Mouse (Mus musculus): ENCODE data around the gene Cd68. TPM values are rescaled to one million over a fixed set of nuclear protein-coding genes. Genes with fewer than 3 reads are reported as not detected.

Cd68 gene
- polyA plus RNA-seq, 1 experiment from 2014 or later: 20.9 TPM

DNA sequence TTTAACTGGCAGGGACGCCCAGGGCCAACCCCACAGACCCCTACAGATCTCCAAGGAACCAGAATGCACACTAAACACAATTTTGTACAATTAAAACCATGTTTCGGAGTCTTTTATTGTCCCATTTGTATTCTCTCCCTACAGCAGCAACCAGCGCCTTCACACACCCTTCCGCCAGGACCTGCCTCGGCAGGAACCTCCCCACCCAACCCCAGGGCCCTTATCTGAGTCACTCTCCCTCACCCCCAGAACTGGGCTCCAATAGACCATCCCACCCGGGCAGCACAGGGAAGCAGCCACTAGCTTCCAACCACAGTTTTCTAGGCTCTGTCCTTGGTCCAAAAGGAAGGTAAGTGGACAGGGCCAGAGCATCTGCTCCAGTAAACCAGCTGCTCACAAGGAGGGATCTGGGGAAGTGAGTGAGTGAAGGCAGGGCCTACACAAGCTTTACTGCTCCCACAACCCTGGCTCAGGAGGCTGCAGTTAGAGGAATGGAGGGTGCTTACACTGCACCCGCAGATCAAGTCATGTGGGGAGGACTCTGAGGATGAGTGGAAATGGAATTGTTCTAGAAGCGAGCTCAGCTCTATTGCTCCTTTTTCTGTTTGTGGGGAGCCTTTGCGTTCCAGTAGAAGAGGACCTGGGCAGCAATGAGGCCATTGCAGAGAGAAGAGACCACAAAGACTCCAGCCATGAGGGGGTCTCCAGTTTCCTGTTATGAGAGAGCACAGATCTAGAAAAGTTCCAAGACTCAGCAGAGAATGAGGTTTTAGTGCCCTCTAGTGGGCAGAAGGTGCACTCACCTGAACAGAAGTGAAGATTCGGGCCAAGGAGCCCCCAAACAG lies 9.1 kb downstream of the Cd68 start:
- no peak overlapping the region for H3K4me2 ChIP-seq (replicated peaks; ENCODE audit: low read depth)
- H3K4me3 ChIP-seq (ENCODE audit: low read depth, low read length): no peak overlapping the region
- WGBS: 72% methylated on average over 10 of the region's 10 CpGs
- peak; percentile 82 for TF ChIP-seq CTCF (IDR thresholded peaks at IDR 0.05; ENCODE audit: low read depth)
- no peak overlapping the region for H3K9ac ChIP-seq (ENCODE audit: low read depth, low read length)
- no peaks in the 10 kb centered on the region for H3K4me1 ChIP-seq (replicated peaks; ENCODE audit: control insufficient read depth, insufficient read depth, low read length)
- H3K36me3 ChIP-seq (ENCODE audit: control insufficient read depth, insufficient read depth): peaks cover 52% of the 10 kb centered on the region
- no peak for ATAC-seq
- no peaks in the 10 kb centered on the region for H3K9me3 ChIP-seq (ENCODE audit: control insufficient read depth)
- H3K27ac ChIP-seq (ENCODE audit: low read depth, low read length): no peak overlapping the region
- H3K27me3 ChIP-seq (replicated peaks; ENCODE audit: control insufficient read depth, insufficient read depth, low read length): no peaks in the 10 kb centered on the region

- TF ChIP-seq CTCF (IDR thresholded peaks at IDR 0.05; ENCODE audit: low read depth): no peak
- Histone ChIP-seq H3K9ac (ENCODE audit: low read depth, low read length) (no peak overlapping the region), H3K4me1 (replicated peaks; ENCODE audit: control insufficient read depth, insufficient read depth, low read length) (no peaks in the 10 kb centered on the region), H3K36me3 (ENCODE audit: control insufficient read depth, insufficient read depth) (peaks cover 60% of the 10 kb centered on the region), H3K4me3 (ENCODE audit: low read depth, low read length) (no peak overlapping the region), H3K9me3 (ENCODE audit: control insufficient read depth) (no peaks in the 10 kb centered on the region), H3K27ac (ENCODE audit: low read depth, low read length) (no peak overlapping the region), H3K4me2 (replicated peaks; ENCODE audit: low read depth) (no peak overlapping the region), H3K27me3 (replicated peaks; ENCODE audit: control insufficient read depth, insufficient read depth, low read length) (no peaks in the 10 kb centered on the region)
- ATAC-seq: no peak
- 66% methylated on average over 5 of the region's 5 CpGs for WGBS
These were observed 9.9 kb downstream of the Cd68 start for GRCm38 (mm10) chr11:69656065-69656455.

- Histone ChIP-seq H3K4me1 (replicated peaks; ENCODE audit: control insufficient read depth, insufficient read depth, low read length) (no peaks in the 10 kb centered on the region), H3K27ac (ENCODE audit: low read depth, low read length) (no peak within 1 kb of the TSS; the same call in 1 of the 2 replicates), H3K9me3 (ENCODE audit: control insufficient read depth) (no peaks in the 10 kb centered on the region), H3K27me3 (replicated peaks; ENCODE audit: control insufficient read depth, insufficient read depth, low read length) (no peaks in the 10 kb centered on the region), H3K4me3 (ENCODE audit: low read depth, low read length) (no peak within 1 kb of the TSS), H3K4me2 (replicated peaks; ENCODE audit: low read depth) (no peak within 1 kb of the TSS), H3K36me3 (ENCODE audit: control insufficient read depth, insufficient read depth) (peaks cover 66% of the 10 kb centered on the region), H3K9ac (ENCODE audit: low read depth, low read length) (no peak within 1 kb of the TSS)
- 27% methylated on average over 34 of the region's 34 CpGs for WGBS
- peak; percentile 53; the same call in 1 of the 2 replicates for ATAC-seq
- TF ChIP-seq CTCF (IDR thresholded peaks at IDR 0.05; ENCODE audit: low read depth): peak; percentile 87
These were observed 10.5 kb downstream of the Cd68 start, which contains the start of gene Sox15 for GRCm38 (mm10) chr11:69655264-69656064. TSS of gene Sox15 (plus strand) at chr11:69655314.

GRCm38 (mm10) chr11:69654760-69655159 lies 11.2 kb downstream of the Cd68 start:
- no peaks in the 10 kb centered on the region for H3K9me3 ChIP-seq (ENCODE audit: control insufficient read depth)
- no peak for ATAC-seq
- no peak overlapping the region for H3K4me2 ChIP-seq (replicated peaks; ENCODE audit: low read depth)
- H3K27ac ChIP-seq (ENCODE audit: low read depth, low read length): no peak overlapping the region; the same call in 1 of the 2 replicates
- no peak for TF ChIP-seq CTCF (IDR thresholded peaks at IDR 0.05; ENCODE audit: low read depth)
- no peak overlapping the region for H3K9ac ChIP-seq (ENCODE audit: low read depth, low read length)
- no peaks in the 10 kb centered on the region for H3K27me3 ChIP-seq (replicated peaks; ENCODE audit: control insufficient read depth, insufficient read depth, low read length)
- H3K36me3 ChIP-seq (ENCODE audit: control insufficient read depth, insufficient read depth): peaks cover 73% of the 10 kb centered on the region
- H3K4me3 ChIP-seq (ENCODE audit: low read depth, low read length): no peak overlapping the region
- 42% methylated on average over 9 of the region's 9 CpGs for WGBS
- no peaks in the 10 kb centered on the region for H3K4me1 ChIP-seq (replicated peaks; ENCODE audit: control insufficient read depth, insufficient read depth, low read length)

DNA sequence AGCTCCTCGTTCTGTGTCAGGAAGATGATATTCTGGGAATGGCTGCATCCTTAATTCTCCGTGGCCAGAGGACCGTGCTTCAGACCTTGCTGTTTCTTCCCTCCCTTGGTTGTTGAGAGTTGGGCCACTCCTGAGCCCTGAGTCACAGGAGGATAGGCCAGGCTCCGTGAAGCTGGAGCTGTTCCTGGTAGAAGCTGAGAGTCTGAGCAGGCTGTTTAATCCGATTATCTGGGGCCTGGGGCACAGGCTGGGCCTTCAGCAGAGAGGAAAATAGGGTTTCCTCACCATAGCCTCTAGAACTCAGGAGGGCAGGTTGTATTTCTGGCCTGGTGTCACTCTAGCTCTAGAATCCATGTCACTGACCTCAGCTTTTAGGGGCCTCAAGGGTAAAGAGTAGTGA lies 12.6 kb downstream of the Cd68 start:
- no peak for ATAC-seq
- H3K27me3 ChIP-seq (replicated peaks; ENCODE audit: control insufficient read depth, insufficient read depth, low read length): no peaks in the 10 kb centered on the region
- H3K36me3 ChIP-seq (ENCODE audit: control insufficient read depth, insufficient read depth): peaks cover 74% of the 10 kb centered on the region
- no peak overlapping the region for H3K9ac ChIP-seq (ENCODE audit: low read depth, low read length)
- no peak overlapping the region for H3K27ac ChIP-seq (ENCODE audit: low read depth, low read length)
- WGBS: 65% methylated on average over 5 of the region's 5 CpGs
- H3K9me3 ChIP-seq (ENCODE audit: control insufficient read depth): no peaks in the 10 kb centered on the region
- H3K4me3 ChIP-seq (ENCODE audit: low read depth, low read length): no peak overlapping the region
- H3K4me2 ChIP-seq (replicated peaks; ENCODE audit: low read depth): no peak overlapping the region
- no peak for TF ChIP-seq CTCF (IDR thresholded peaks at IDR 0.05; ENCODE audit: low read depth)
- no peaks in the 10 kb centered on the region for H3K4me1 ChIP-seq (replicated peaks; ENCODE audit: control insufficient read depth, insufficient read depth, low read length)

- 88% methylated on average over 5 of the region's 5 CpGs for WGBS
- Histone ChIP-seq H3K36me3 (ENCODE audit: control insufficient read depth, insufficient read depth) (peaks cover 87% of the 10 kb centered on the region), H3K4me2 (replicated peaks; ENCODE audit: low read depth) (no peak overlapping the region), H3K27me3 (replicated peaks; ENCODE audit: control insufficient read depth, insufficient read depth, low read length) (no peaks in the 10 kb centered on the region), H3K4me1 (replicated peaks; ENCODE audit: control insufficient read depth, insufficient read depth, low read length) (no peaks in the 10 kb centered on the region), H3K4me3 (ENCODE audit: low read depth, low read length) (no peak overlapping the region), H3K27ac (ENCODE audit: low read depth, low read length) (no peak overlapping the region), H3K9me3 (ENCODE audit: control insufficient read depth) (no peaks in the 10 kb centered on the region), H3K9ac (ENCODE audit: low read depth, low read length) (no peak overlapping the region)
- ATAC-seq: no peak
- no peak for TF ChIP-seq CTCF (IDR thresholded peaks at IDR 0.05; ENCODE audit: low read depth)
These were observed 20.1 kb downstream of the Cd68 start for GRCm38 (mm10) chr11:69645860-69646259.

All from intestine, postnatal 0 days (tissue).